Mouse (Mus musculus) liver, adult (tissue): ENCODE measurements around the gene Me3.

Experiments used
- GATA4 ChIP-seq: IDR thresholded peaks from 2 replicates; pipeline ENCODE4 v1.6.1; 2014; ENCODE audit warnings: mild to moderate bottlenecking, low read length; ENCODE audit not compliant: insufficient replicate concordance

Gene Me3

GRCm38 (mm10) chr7:89864769-89865168 is 232.6 kb downstream of the Me3 start:
- no peak for TF ChIP-seq GATA4

- TF ChIP-seq GATA4 = no peak
Observed at GRCm38 (mm10) chr7:89867221-89867620, 235.0 kb downstream of the Me3 start.

- TF ChIP-seq GATA4 = no peak
Observed at GRCm38 (mm10) chr7:89879686-89880085, 247.5 kb downstream of the Me3 start.

GRCm38 (mm10) chr7:89884551-89884950 is 252.4 kb downstream of the Me3 start:
- TF ChIP-seq GATA4 = no peak

- no peak for TF ChIP-seq GATA4
Observed at GRCm38 (mm10) chr7:89891412-89891811, 259.2 kb downstream of the Me3 start.

GRCm38 (mm10) chr7:89891856-89892255 is 259.7 kb downstream of the Me3 start:
- no peak for TF ChIP-seq GATA4

GRCm38 (mm10) chr7:89903007-89903406 is 270.8 kb downstream of the Me3 start:
- no peak for TF ChIP-seq GATA4

GRCm38 (mm10) chr7:89903442-89904343 is 271.5 kb downstream of the Me3 start, which contains the start of gene Ccdc81:
Gene Ccdc81 (minus strand): TSS chr7:89903629.
- no peak for TF ChIP-seq GATA4
